Mouse (Mus musculus) hindbrain, embryonic 13.5 days (tissue): ENCODE data around the gene Fam83c. TPM values are rescaled to one million over a fixed set of nuclear protein-coding genes. Genes with fewer than 3 reads are reported as not detected.

Experiments
- ATAC-seq: fragments of 200-750 bp; cut with Nextera tagmentation; 2 replicates; pipeline ENCODE4 v1.8.0; 2017; ENCODE audit warnings: moderate TSS enrichment; ENCODE audit not compliant: low FRiP score
- H3K27ac ChIP-seq: fragments of 300-500 bp; sonication (generic); 2 replicates; pipeline ENCODE4 v1.5.1; 2015; ENCODE audit warnings: inconsistent platforms, mild to moderate bottlenecking, moderate library complexity
- H3K27me3 ChIP-seq: fragments of 300-500 bp; sonication (generic); 2 replicates; pipeline ENCODE4 v1.6.1; 2015; ENCODE audit warnings: mild to moderate bottlenecking, inconsistent platforms
- H3K36me3 ChIP-seq: fragments of 300-500 bp; sonication (generic); 2 replicates; pipeline ENCODE4 v1.6.1; 2015; ENCODE audit warnings: mild to moderate bottlenecking, inconsistent platforms
- H3K4me1 ChIP-seq: fragments of 300-500 bp; sonication (generic); replicated peaks from 2 replicates; pipeline ENCODE4 v1.6.1; 2015; ENCODE audit warnings: inconsistent platforms
- H3K4me2 ChIP-seq: fragments of 300-500 bp; sonication (generic); 2 replicates; pipeline ENCODE4 v1.6.1; 2015; ENCODE audit warnings: inconsistent platforms, mild to moderate bottlenecking, moderate library complexity
- H3K4me3 ChIP-seq: fragments of 300-500 bp; sonication (generic); 2 replicates; pipeline ENCODE4 v1.5.1; 2015; ENCODE audit warnings: mild to moderate bottlenecking, inconsistent platforms
- H3K9ac ChIP-seq: fragments of 300-500 bp; sonication (generic); 2 replicates; pipeline ENCODE4 v1.6.1; 2015; ENCODE audit warnings: mild to moderate bottlenecking, inconsistent platforms
- H3K9me3 ChIP-seq: fragments of 300-500 bp; sonication (generic); 2 replicates; pipeline ENCODE4 v1.6.1; 2016; ENCODE audit warnings: inconsistent platforms
- WGBS: fragments of 180-500 bp; shearing (Covaris S2); methylation state at CpG from one replicate; pipeline ENCODE4 v1.1.7; 2015; 5-methylcytosine and 5-hydroxymethylcytosine counted together
- polyA plus RNA-seq: library from polyadenylated mRNA; unstranded; fragments of >200 nt; fragmentation: Nextera tagmentation; extraction: Ambion mirVana; gene quantifications from 2 replicates; pipeline ENCODE4 v1.2.1, GENCODE M21; 2015

Gene Fam83c
- 0.60 and 0.63 TPM in 2 replicates for polyA plus RNA-seq

- H3K27me3 ChIP-seq, result peaks cover 4% of the 10 kb centered on the region; the same call in 1 of the 2 replicates
- H3K9ac ChIP-seq, result no peak within 1 kb of the TSS
- 76% methylated on average over 9 of the region's 9 CpGs for WGBS
- no peak within 1 kb of the TSS for H3K4me3 ChIP-seq
- no peak within 1 kb of the TSS for H3K4me2 ChIP-seq
- ATAC-seq, result no peak
- no peaks in the 10 kb centered on the region for H3K9me3 ChIP-seq
- no peaks in the 10 kb centered on the region for H3K36me3 ChIP-seq
- H3K27ac ChIP-seq, result no peak within 1 kb of the TSS
- H3K4me1 ChIP-seq, result no peaks in the 10 kb centered on the region
Measured at GRCm38 (mm10) chr2:155834732-155835131, at the start of gene Fam83c. Gene Fam83c (minus strand): TSS chr2:155834854.

GRCm38 (mm10) chr2:155882087-155882486, 47.4 kb upstream of the Fam83c start:
- Histone ChIP-seq H3K27me3 (no peaks in the 10 kb centered on the region), H3K9ac (no peak overlapping the region), H3K4me3 (no peak overlapping the region), H3K27ac (no peak overlapping the region), H3K4me2 (no peak overlapping the region), H3K9me3 (no peaks in the 10 kb centered on the region), H3K36me3 (peaks cover 42% of the 10 kb centered on the region), H3K4me1 (no peaks in the 10 kb centered on the region)
- ATAC-seq, result no peak
- 89% methylated on average over 3 of the region's 3 CpGs for WGBS

DNA sequence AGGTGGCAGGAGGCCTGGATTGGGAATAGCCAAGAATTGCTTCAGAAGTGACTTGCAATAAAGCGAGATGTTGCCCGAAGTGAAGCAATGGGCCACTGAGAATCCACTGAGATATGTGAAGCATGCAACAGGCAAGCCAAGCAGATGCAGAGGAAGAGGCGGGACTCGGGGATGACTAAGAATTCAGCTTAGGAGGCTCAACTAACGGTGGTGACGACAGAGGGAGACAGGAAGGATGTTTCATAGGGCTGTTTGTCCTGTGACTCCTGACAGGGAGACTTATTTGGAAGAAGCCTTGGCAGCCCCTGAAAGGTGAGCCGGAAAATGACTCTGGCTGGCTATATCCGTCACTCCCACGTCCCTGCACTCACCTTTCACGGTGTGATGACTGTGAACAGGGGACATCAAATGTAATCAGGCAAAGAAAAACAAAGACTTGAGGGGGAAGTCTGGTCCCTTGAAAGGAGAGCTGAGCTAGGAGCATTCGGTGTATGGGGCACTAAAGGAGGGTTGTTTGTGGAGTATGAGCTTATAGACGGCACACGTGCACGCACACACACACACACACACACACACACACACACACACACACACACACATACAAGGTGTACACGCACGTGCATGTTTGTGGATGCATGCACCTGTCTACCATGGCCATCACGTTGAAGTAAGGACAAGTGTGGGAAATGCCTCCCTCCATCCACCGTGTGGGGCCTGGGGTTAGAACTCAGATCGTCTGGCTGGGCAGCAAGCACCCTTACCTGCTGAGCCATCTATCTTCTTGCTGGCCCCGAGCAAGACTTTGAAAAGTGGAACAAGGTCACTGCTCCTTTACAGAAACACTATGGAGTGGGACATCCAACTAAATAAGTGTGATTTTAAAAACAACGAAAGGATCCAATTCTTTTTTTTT, 44.6 kb upstream of the Fam83c start:
- WGBS, result 86% methylated on average over 20 of the region's 21 CpGs
- Histone ChIP-seq H3K27ac (no peak overlapping the region), H3K4me2 (no peak overlapping the region), H3K27me3 (no peaks in the 10 kb centered on the region), H3K9ac (no peak overlapping the region), H3K4me1 (no peaks in the 10 kb centered on the region), H3K4me3 (no peak overlapping the region), H3K36me3 (peaks cover 49% of the 10 kb centered on the region), H3K9me3 (no peaks in the 10 kb centered on the region)
- no peak for ATAC-seq

GRCm38 (mm10) chr2:155873636-155874035, 39.0 kb upstream of the Fam83c start:
- H3K4me2 ChIP-seq, result no peak overlapping the region
- H3K9me3 ChIP-seq, result no peaks in the 10 kb centered on the region
- no peak overlapping the region for H3K9ac ChIP-seq
- no peak overlapping the region; the same call in 1 of the 2 replicates for H3K27ac ChIP-seq
- no peaks in the 10 kb centered on the region for H3K27me3 ChIP-seq
- 86% methylated on average over 6 of the region's 6 CpGs for WGBS
- H3K36me3 ChIP-seq, result peaks cover 32% of the 10 kb centered on the region
- peaks cover 31% of the 10 kb centered on the region for H3K4me1 ChIP-seq
- H3K4me3 ChIP-seq, result no peak overlapping the region
- no peak for ATAC-seq

DNA sequence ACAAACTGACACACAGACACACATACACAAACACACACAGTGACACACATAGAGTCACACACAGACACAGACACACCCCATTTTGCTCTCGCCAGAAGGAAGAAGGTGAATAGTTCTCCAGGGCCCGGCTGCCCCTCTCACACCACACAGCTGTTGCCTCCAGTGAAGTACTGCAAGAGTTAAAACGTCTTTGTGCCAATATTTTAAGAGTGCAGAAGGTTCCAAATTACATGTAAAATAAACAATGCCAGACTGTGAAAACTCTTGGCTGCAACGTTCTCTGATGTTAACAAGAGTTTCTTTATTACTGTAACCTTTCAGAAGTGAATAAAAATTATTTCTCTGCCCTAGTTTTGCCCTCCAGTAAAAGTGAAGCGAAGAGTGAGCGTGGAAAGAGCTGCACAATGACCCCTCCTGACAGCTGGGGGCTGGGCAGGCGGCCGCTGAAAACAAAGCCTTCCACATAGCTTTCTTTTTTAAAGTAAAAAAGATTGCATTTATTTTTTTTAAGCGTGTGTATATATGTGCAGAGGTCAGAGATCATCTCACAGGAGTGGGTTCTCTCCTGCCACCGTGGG, 38.4 kb upstream of the Fam83c start:
- H3K27me3 ChIP-seq, result no peaks in the 10 kb centered on the region
- H3K27ac ChIP-seq, result peak overlapping the region; percentile 83
- H3K9me3 ChIP-seq, result no peaks in the 10 kb centered on the region
- H3K9ac ChIP-seq, result peak overlapping the region; percentile 43
- no peak for ATAC-seq
- no peak overlapping the region for H3K4me2 ChIP-seq
- WGBS, result 53% methylated on average over 10 of the region's 10 CpGs
- H3K36me3 ChIP-seq, result peaks cover 34% of the 10 kb centered on the region
- no peak overlapping the region for H3K4me3 ChIP-seq
- peaks cover 31% of the 10 kb centered on the region for H3K4me1 ChIP-seq

GRCm38 (mm10) chr2:155872486-155872885, 37.8 kb upstream of the Fam83c start:
- H3K4me2 ChIP-seq, result no peak overlapping the region
- peak overlapping the region; percentile 83 for H3K27ac ChIP-seq
- no peak overlapping the region for H3K4me3 ChIP-seq
- H3K36me3 ChIP-seq, result peaks cover 39% of the 10 kb centered on the region
- H3K27me3 ChIP-seq, result no peaks in the 10 kb centered on the region
- no peaks in the 10 kb centered on the region for H3K9me3 ChIP-seq
- WGBS, result 53% methylated on average over 8 of the region's 8 CpGs
- H3K9ac ChIP-seq, result peak overlapping the region; percentile 43; the same call in 1 of the 2 replicates
- peaks cover 31% of the 10 kb centered on the region for H3K4me1 ChIP-seq
- no peak for ATAC-seq

DNA sequence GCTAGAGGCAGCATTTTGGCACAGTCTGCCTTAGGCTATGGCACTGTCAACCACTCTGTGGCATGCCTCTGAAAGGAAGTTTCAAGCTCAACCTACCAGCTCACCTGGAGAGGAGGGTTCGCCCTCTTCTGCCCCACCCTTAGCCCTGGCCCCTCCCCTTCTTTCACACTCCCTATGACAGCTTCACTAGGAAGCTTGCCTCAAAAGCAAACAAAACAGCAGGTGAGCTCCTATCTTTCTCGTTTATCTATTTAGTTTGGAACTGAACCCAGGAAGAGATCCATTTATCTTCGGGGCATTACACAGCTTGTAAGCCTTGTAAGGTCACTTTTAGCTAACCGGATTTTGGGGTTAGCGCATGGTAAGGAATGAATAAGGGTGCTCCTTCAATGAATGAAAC, 35.1 kb upstream of the Fam83c start:
- no peak overlapping the region for H3K4me2 ChIP-seq
- peaks cover 20% of the 10 kb centered on the region for H3K36me3 ChIP-seq
- no peaks in the 10 kb centered on the region for H3K27me3 ChIP-seq
- H3K4me3 ChIP-seq, result no peak overlapping the region
- H3K9me3 ChIP-seq, result no peaks in the 10 kb centered on the region
- WGBS, result 82% methylated on average over 5 of the region's 5 CpGs
- H3K9ac ChIP-seq, result no peak overlapping the region
- ATAC-seq, result no peak
- no peak overlapping the region for H3K27ac ChIP-seq
- H3K4me1 ChIP-seq, result peaks cover 31% of the 10 kb centered on the region

GRCm38 (mm10) chr2:155868320-155868719, 33.7 kb upstream of the Fam83c start:
- no peak overlapping the region for H3K4me2 ChIP-seq
- peaks cover 16% of the 10 kb centered on the region for H3K36me3 ChIP-seq
- H3K4me1 ChIP-seq, result peaks cover 35% of the 10 kb centered on the region
- no peaks in the 10 kb centered on the region for H3K9me3 ChIP-seq
- H3K9ac ChIP-seq, result no peak overlapping the region
- no peak overlapping the region for H3K4me3 ChIP-seq
- no peak overlapping the region for H3K27ac ChIP-seq
- WGBS, result 97% methylated on average over 8 of the region's 8 CpGs
- H3K27me3 ChIP-seq, result no peaks in the 10 kb centered on the region
- no peak for ATAC-seq

- peak overlapping the region; percentile 35 for H3K4me2 ChIP-seq
- ATAC-seq, result peak; percentile 70
- WGBS, result 41% methylated on average over 11 of the region's 11 CpGs
- no peaks in the 10 kb centered on the region for H3K27me3 ChIP-seq
- no peak overlapping the region for H3K4me3 ChIP-seq
- H3K36me3 ChIP-seq, result peaks cover 8% of the 10 kb centered on the region
- peak overlapping the region; percentile 82 for H3K27ac ChIP-seq
- no peaks in the 10 kb centered on the region for H3K9me3 ChIP-seq
- H3K4me1 ChIP-seq, result peaks cover 20% of the 10 kb centered on the region
- peak overlapping the region; percentile 59; the same call in 1 of the 2 replicates for H3K9ac ChIP-seq
Measured at GRCm38 (mm10) chr2:155863301-155863867, 28.7 kb upstream of the Fam83c start.

- peak overlapping the region; percentile 35 for H3K4me2 ChIP-seq
- WGBS, result 51% methylated on average over 13 of the region's 13 CpGs
- H3K9ac ChIP-seq, result peak overlapping the region; percentile 15; the same call in 1 of the 2 replicates
- no peaks in the 10 kb centered on the region for H3K9me3 ChIP-seq
- peaks cover 20% of the 10 kb centered on the region for H3K4me1 ChIP-seq
- H3K27ac ChIP-seq, result peak overlapping the region; percentile 88
- H3K27me3 ChIP-seq, result no peaks in the 10 kb centered on the region
- peak; percentile 97 for ATAC-seq
- H3K4me3 ChIP-seq, result no peak overlapping the region
- peaks cover 4% of the 10 kb centered on the region; the same call in 1 of the 2 replicates for H3K36me3 ChIP-seq
Measured at GRCm38 (mm10) chr2:155862573-155863300, 28.1 kb upstream of the Fam83c start.

GRCm38 (mm10) chr2:155861581-155861980, 26.9 kb upstream of the Fam83c start:
- WGBS, result 94% methylated on average over 6 of the region's 6 CpGs
- Histone ChIP-seq H3K27ac (peak overlapping the region; percentile 88; the same call in 1 of the 2 replicates), H3K4me3 (no peak overlapping the region), H3K9ac (no peak overlapping the region), H3K4me1 (peaks cover 20% of the 10 kb centered on the region), H3K27me3 (no peaks in the 10 kb centered on the region), H3K9me3 (no peaks in the 10 kb centered on the region), H3K36me3 (0 out of 2 replicates have a peak, but pooled peaks cover 7% of the 10 kb centered on the region), H3K4me2 (no peak overlapping the region)
- no peak for ATAC-seq

- H3K4me1 ChIP-seq, result peaks cover 20% of the 10 kb centered on the region
- WGBS, result 90% methylated on average over 7 of the region's 7 CpGs
Measured at GRCm38 (mm10) chr2:155860102-155860501, 25.4 kb upstream of the Fam83c start.

More at GRCm38 (mm10) chr2:155860102-155860501, 25.4 kb upstream of the Fam83c start:
- no peak for ATAC-seq
- Histone ChIP-seq H3K27ac (no peak overlapping the region), H3K4me3 (no peak overlapping the region), H3K9ac (no peak overlapping the region), H3K4me2 (no peak overlapping the region), H3K36me3 (peaks cover 18% of the 10 kb centered on the region; the same call in 1 of the 2 replicates), H3K9me3 (no peaks in the 10 kb centered on the region), H3K27me3 (no peaks in the 10 kb centered on the region)
